Mouse (Mus musculus) splenic B cell, adult 2 months (primary cell): ENCODE results near the gene Eogt.
A peak's percentile ranks its signal among the peaks of the same experiment; 100 is the strongest.

Experiments used
- DNase-seq: peaks from one replicate; pipeline ENCODE4 v3.0.0-alpha.2; 2011; ENCODE audit warnings: low read depth, low spot score
- H3K27me3 ChIP-seq: 2 replicates; pipeline ENCODE4 v1.6.1; 2012; ENCODE audit warnings: mild to moderate bottlenecking, low read length, moderate library complexity, mixed read lengths; ENCODE audit not compliant: control insufficient read depth, poor library complexity, insufficient read depth, severe bottlenecking
- H3K36me3 ChIP-seq: 2 replicates; pipeline ENCODE4 v1.6.1; 2012; ENCODE audit warnings: mild to moderate bottlenecking, low read length, moderate library complexity, mixed read lengths; ENCODE audit not compliant: control insufficient read depth, poor library complexity, insufficient read depth, severe bottlenecking

The Eogt gene

GRCm38 (mm10) chr6:97124336-97125010 lies 24.5 kb downstream of the Eogt start:
- DNase-seq = no peak
- Histone ChIP-seq H3K36me3 (no peaks in the 10 kb centered on the region), H3K27me3 (no peaks in the 10 kb centered on the region)

- peaks cover 2% of the 10 kb centered on the region; the same call in 1 of the 2 replicates for H3K36me3 ChIP-seq
- DNase-seq = no peak
Measured at GRCm38 (mm10) chr6:97120922-97121321, 28.1 kb downstream of the Eogt start.

DNA sequence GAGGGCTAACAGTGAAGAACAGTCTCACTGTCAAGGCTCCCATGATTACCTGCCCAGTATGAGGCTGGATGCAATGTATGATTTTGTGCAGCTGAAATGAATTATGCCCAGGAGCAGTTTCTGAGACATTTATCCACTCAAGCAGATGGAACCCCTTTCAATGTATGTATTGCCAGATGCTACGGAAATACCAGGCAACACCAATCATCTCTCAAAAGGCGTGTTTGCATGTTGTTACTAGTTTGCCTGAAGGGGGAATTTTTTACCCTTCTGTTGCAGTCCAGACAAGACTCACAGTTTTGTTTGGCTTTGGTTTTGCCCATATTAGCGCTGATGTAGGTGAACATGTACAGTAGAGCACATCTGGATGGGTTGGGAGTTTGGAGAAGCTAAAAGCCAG lies 30.7 kb downstream of the Eogt start:
- H3K27me3 ChIP-seq = no peaks in the 10 kb centered on the region
- no peak for DNase-seq
- peaks cover 5% of the 10 kb centered on the region; the same call in 1 of the 2 replicates for H3K36me3 ChIP-seq

More at GRCm38 (mm10) chr6:97120922-97121321, 28.1 kb downstream of the Eogt start:
- no peaks in the 10 kb centered on the region for H3K27me3 ChIP-seq

GRCm38 (mm10) chr6:97116896-97117295 lies 32.1 kb downstream of the Eogt start:
- H3K36me3 ChIP-seq = peaks cover 5% of the 10 kb centered on the region; the same call in 1 of the 2 replicates
- no peak for DNase-seq
- no peaks in the 10 kb centered on the region for H3K27me3 ChIP-seq

GRCm38 (mm10) chr6:97114821-97115220 lies 34.2 kb downstream of the Eogt start:
- DNase-seq = no peak
- Histone ChIP-seq H3K27me3 (no peaks in the 10 kb centered on the region), H3K36me3 (peaks cover 7% of the 10 kb centered on the region; the same call in 1 of the 2 replicates)

GRCm38 (mm10) chr6:97112177-97112576 lies 36.8 kb downstream of the Eogt start:
- no peaks in the 10 kb centered on the region for H3K27me3 ChIP-seq
- DNase-seq = no peak
- H3K36me3 ChIP-seq = peaks cover 5% of the 10 kb centered on the region; the same call in 1 of the 2 replicates

DNA sequence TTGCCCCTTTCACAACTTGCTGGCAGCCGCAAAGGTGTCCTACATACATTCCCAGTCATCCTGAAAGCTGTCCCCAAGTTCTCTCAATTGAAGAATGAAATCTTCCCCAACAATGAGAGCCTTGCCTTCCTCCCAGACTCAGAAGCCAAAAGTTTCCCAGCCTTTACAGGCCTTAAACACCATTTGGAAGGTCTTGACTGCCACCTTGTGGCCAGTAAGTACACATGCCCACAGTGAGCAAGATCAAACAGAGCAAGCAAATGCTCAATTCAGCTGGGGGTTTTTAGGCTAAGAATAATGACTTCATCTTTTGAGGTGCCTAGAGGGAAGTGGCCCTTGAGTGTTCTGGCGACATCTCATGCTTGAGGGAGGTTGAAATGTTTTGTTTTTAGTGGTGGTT lies 42.2 kb downstream of the Eogt start:
- peak; percentile 69 for DNase-seq

DNA sequence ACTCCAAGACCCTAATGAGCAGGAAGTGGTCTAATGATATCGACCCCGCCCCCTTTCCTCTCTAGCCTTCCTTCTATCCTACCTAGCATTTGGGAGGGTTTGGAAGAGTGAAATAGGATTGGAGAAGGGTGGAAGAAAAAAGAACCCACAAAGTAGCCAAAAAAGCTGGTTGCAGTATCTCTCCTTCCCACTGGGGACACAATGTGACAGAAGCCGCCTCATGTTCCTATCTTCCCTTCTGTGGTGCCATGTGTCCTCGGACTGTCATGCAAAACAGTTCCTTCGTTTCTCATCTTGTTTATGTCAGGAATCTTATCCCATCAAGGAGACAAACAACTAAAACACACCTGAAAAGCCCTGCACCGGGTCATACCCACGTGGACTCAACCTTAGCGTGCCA lies 42.9 kb downstream of the Eogt start:
- no peak for DNase-seq
- no peaks in the 10 kb centered on the region for H3K27me3 ChIP-seq
- H3K36me3 ChIP-seq = no peaks in the 10 kb centered on the region

More for the DNA sequence above, 42.2 kb downstream of the Eogt start:
- no peaks in the 10 kb centered on the region for H3K27me3 ChIP-seq
- 0 out of 2 replicates have a peak, but pooled peaks cover 3% of the 10 kb centered on the region for H3K36me3 ChIP-seq

DNA sequence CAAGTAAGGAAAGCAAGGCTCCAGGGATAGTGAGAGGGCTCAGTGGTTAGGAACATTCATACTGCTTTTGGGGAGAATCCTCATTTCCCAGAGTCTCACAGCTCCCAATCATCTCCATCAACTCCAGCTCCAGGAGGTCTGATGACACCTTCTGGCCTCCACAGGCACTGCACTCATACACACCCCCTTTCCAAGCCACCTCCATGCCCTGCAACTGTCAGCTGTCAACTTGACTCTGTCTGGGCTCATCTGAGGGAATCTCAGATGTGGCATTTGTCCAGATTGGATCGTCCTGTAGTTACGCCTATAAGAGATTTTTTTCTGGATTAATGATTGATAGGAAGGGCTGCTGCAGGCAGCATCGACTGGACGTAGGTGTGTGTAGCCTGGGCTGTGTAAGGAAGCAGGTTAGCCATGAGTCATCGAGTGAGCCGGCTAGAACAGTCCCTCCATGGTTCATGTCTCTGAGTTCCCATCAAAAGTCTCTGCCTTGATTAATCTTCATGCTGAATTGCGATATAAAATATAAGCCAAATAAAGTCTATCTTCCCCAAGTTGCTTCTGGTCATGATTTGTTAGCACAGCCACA lies 44.6 kb downstream of the Eogt start:
- H3K27me3 ChIP-seq = no peaks in the 10 kb centered on the region
- no peaks in the 10 kb centered on the region for H3K36me3 ChIP-seq
- no peak for DNase-seq

DNA sequence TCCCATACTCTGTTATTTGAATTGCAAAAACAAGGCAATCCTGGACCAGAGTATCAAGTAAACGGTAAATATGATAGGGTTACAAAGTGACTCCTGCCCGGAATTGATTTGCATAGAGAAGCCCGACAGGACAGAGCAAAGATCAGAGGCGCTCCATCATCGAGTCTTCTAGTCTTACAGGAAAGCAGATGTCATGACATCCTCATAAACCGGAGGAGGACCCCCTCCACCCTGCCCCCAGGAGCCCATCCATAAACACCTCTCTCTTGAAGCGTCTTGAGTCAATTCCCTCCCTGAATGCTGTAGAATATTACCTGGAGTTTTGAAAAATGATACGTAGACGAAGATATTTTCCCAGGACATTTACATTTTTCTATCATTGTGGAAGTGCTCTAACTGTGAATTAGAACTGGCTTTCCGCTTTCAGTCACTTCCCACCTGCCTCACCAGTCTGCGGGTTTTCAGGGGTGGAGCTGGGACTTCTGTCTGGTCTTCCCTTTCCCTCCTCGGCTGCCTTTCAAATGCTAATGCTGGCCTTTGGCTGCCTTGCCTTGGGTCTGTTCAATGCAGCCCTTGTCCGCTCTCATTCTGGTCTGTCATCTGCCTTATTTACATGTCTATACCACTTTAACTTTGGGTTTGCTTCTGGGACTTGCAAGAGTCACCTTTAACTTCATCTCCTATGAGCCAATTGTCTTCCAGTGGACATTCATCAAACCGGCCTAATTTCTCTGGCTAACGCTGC lies 46.9 kb downstream of the Eogt start:
- no peak for DNase-seq
- H3K36me3 ChIP-seq = no peaks in the 10 kb centered on the region
- no peaks in the 10 kb centered on the region for H3K27me3 ChIP-seq

- DNase-seq = no peak
- H3K36me3 ChIP-seq = no peaks in the 10 kb centered on the region
- no peaks in the 10 kb centered on the region for H3K27me3 ChIP-seq
Measured at GRCm38 (mm10) chr6:97101190-97101957, 47.6 kb downstream of the Eogt start.

- DNase-seq = no peak
- H3K36me3 ChIP-seq = no peaks in the 10 kb centered on the region
Measured at GRCm38 (mm10) chr6:97082336-97082735, 66.6 kb downstream of the Eogt start.

GRCm38 (mm10) chr6:97080016-97080415 lies 69.0 kb downstream of the Eogt start:
- DNase-seq = no peak
- no peaks in the 10 kb centered on the region for H3K36me3 ChIP-seq
- H3K27me3 ChIP-seq = no peaks in the 10 kb centered on the region

More at GRCm38 (mm10) chr6:97082336-97082735, 66.6 kb downstream of the Eogt start:
- H3K27me3 ChIP-seq = no peaks in the 10 kb centered on the region

DNA sequence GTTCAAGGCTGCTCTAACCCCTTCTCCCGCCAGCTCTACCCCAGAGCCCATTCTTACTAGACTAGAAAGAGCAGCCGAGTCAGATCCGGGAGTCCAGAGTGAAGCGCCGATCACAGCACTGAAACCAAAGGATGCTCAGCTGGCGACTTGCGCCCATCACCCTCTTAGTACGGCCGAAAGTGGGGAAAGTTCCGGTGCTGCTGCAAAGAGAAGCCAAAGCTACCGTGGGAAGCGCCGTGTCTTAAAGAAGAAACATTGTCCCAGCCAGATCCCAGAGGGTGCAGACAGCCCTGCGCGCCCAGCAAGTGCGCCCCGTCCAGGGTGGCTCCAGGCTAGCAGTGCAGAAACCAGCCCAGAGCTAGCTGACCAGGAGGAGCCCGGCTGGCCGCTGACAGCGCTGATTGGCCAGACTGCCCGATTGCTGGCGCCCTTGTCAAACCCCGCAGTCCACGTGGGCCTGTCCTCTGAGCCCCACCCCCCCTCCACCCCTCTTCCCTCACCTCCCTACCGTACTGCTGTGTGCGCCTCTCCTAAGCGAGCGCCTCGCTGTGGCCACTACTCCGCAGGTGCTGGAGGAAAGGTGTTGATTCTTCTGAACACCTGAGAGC lies 88.8 kb downstream of the Eogt start, which contains the start of gene Fam19a4:
TSS of gene Fam19a4 (minus strand) at position 340 of the 608 bp plus-strand sequence.
- Histone ChIP-seq H3K27me3 (no peaks in the 10 kb centered on the region), H3K36me3 (no peaks in the 10 kb centered on the region)
- no peak for DNase-seq
